8 mouse cellular contexts compared by ENCODE assay signal in genomic region chr5:124334392-124334791, GRCm38 (mm10). TPM values are rescaled to one million over a fixed set of nuclear protein-coding genes. Genes with fewer than 3 reads are reported as not detected.
DNase-seq lines count a peak whose midpoint lies in the region; ATAC-seq and TF ChIP-seq lines count a peak whose summit lies in the region.

No protein-coding gene starts in this region.

- intact Hi-C loops in left cerebral cortex, adult 2 months (cut with DNase I): no loop called here
- intact Hi-C loops in left cerebral cortex, postnatal 36 days (cut with DNase I): no loop called here

- no peak overlapping the region for H3K4me3 ChIP-seq in left cerebral cortex, adult 2 months
- H3K4me3 ChIP-seq in forebrain, embryonic 14.5 days (ENCODE audit: low read depth, low read length): no peak overlapping the region
- H3K4me3 ChIP-seq in hindbrain, embryonic 11.5 days (ENCODE audit: low read depth, low read length): no peak overlapping the region
- H3K4me3 ChIP-seq in midbrain, embryonic 15.5 days: no peak overlapping the region

- no peaks in the 10 kb centered on the region for H3K27me3 ChIP-seq in forebrain, embryonic 14.5 days (replicated peaks; ENCODE audit: control insufficient read depth, insufficient read depth, low read length)
- no peaks in the 10 kb centered on the region for H3K27me3 ChIP-seq in hindbrain, embryonic 11.5 days (ENCODE audit: control insufficient read depth, insufficient read depth, low read length)
- H3K27me3 ChIP-seq in midbrain, embryonic 15.5 days (replicated peaks): no peaks in the 10 kb centered on the region

- DNase-seq in left cerebral cortex, adult 2 months (ENCODE audit: extremely low spot score in 1 of 2, low spot score in 2 of 2): no peak
- no peak for DNase-seq in left cerebral cortex, postnatal 36 days (ENCODE audit: low spot score in 2 of 2)
- peak; percentile 90 for DNase-seq in forebrain, embryonic 14.5 days (ENCODE audit: low spot score)
- DNase-seq in hindbrain, embryonic 11.5 days (ENCODE audit: low spot score): peak; percentile 65
- peak; percentile 70 to 88 for DNase-seq in layer of hippocampus, postnatal 14 days (ENCODE audit: low spot score in 2 of 2)
- DNase-seq in T-cell, adult 2 months (ENCODE audit: low spot score): no peak
- DNase-seq in adrenal gland, postnatal 14 days: no peak

- H3K9ac ChIP-seq in forebrain, embryonic 14.5 days (ENCODE audit: low read length): peak overlapping the region; percentile 51
- H3K9ac ChIP-seq in hindbrain, embryonic 11.5 days (ENCODE audit: low read depth, low read length): no peak overlapping the region
- no peak overlapping the region for H3K9ac ChIP-seq in midbrain, embryonic 15.5 days

- H3K4me2 ChIP-seq in forebrain, embryonic 14.5 days (ENCODE audit: low read length): no peak overlapping the region
- no peak overlapping the region for H3K4me2 ChIP-seq in hindbrain, embryonic 11.5 days (replicated peaks; ENCODE audit: low read depth, low read length)
- H3K4me2 ChIP-seq in midbrain, embryonic 15.5 days: no peak overlapping the region

- no peaks in the 10 kb centered on the region for H3K9me3 ChIP-seq in forebrain, embryonic 14.5 days (replicated peaks; ENCODE audit: control insufficient read depth, low read length)
- H3K9me3 ChIP-seq in hindbrain, embryonic 11.5 days (ENCODE audit: control insufficient read depth, low read length): no peaks in the 10 kb centered on the region
- H3K9me3 ChIP-seq in midbrain, embryonic 15.5 days: no peaks in the 10 kb centered on the region

- H3K4me1 ChIP-seq in forebrain, embryonic 14.5 days (ENCODE audit: control insufficient read depth, insufficient read depth, low read length): peaks cover 28% of the 10 kb centered on the region
- peaks cover 5% of the 10 kb centered on the region; the same call in 1 of the 2 replicates for H3K4me1 ChIP-seq in hindbrain, embryonic 11.5 days (replicated peaks; ENCODE audit: control insufficient read depth, insufficient read depth, low read length)
- H3K4me1 ChIP-seq in midbrain, embryonic 15.5 days: peaks cover 16% of the 10 kb centered on the region

- no peaks in the 10 kb centered on the region for H3K36me3 ChIP-seq in forebrain, embryonic 14.5 days (ENCODE audit: control insufficient read depth, insufficient read depth, low read length)
- H3K36me3 ChIP-seq in hindbrain, embryonic 11.5 days (ENCODE audit: control insufficient read depth, insufficient read depth, low read length): no peaks in the 10 kb centered on the region
- H3K36me3 ChIP-seq in midbrain, embryonic 15.5 days (replicated peaks): no peaks in the 10 kb centered on the region

- 30% methylated on average over 6 of the region's 6 CpGs for WGBS in forebrain, embryonic 14.5 days
- 23% methylated on average over 6 of the region's 6 CpGs for WGBS in hindbrain, embryonic 11.5 days
- 35% methylated on average over 6 of the region's 6 CpGs for WGBS in midbrain, embryonic 15.5 days

- H3K27ac ChIP-seq in left cerebral cortex, adult 2 months: peak overlapping the region; percentile 47
- H3K27ac ChIP-seq in forebrain, embryonic 14.5 days (ENCODE audit: low read depth, low read length): peak overlapping the region; percentile 91
- peak overlapping the region; percentile 91 for H3K27ac ChIP-seq in hindbrain, embryonic 11.5 days (ENCODE audit: low read depth, low read length)
- peak overlapping the region; percentile 75 for H3K27ac ChIP-seq in midbrain, embryonic 15.5 days

- ATAC-seq in forebrain, embryonic 14.5 days: peak; percentile 87
- ATAC-seq in hindbrain, embryonic 11.5 days (ENCODE audit: low FRiP score): peak; percentile 86
- peak; percentile 86 for ATAC-seq in midbrain, embryonic 15.5 days (replicated peaks)

- no peak for TF ChIP-seq CTCF in left cerebral cortex, adult 2 months (IDR thresholded peaks at IDR 0.05)

RNA-seq across cellular contexts. Expression of gene 2810006K23Rik, which starts 6.5 kb away (rescaled TPM):
- total RNA-seq in left cerebral cortex, adult 2 months (2021): 10 to 100 TPM; 13.2 to 13.6 TPM
- 10 to 100 TPM; 14.4 to 15.4 TPM for total RNA-seq in left cerebral cortex, postnatal 36 days (2021)
- 12.5 and 15.3 TPM in 2 replicates for polyA plus RNA-seq in forebrain, embryonic 14.5 days (2014; fragmentation: Nextera tagmentation; extraction: Ambion mirVana)
- polyA plus RNA-seq in hindbrain, embryonic 11.5 days (2014; fragmentation: Nextera tagmentation; extraction: Ambion mirVana): 17.4 and 19.7 TPM in 2 replicates
- 10 to 100 TPM; 13.8 to 15.8 TPM for total RNA-seq in layer of hippocampus, postnatal 14 days (2021)
- polyA plus RNA-seq in midbrain, embryonic 15.5 days (2015; fragmentation: Nextera tagmentation; extraction: Ambion mirVana): 13.6 and 14.6 TPM in 2 replicates
- 12.9 and 13.7 TPM in 2 replicates for total RNA-seq in adrenal gland, postnatal 14 days (2021)

RNA-seq across cellular contexts. Expression of gene Mphosph9, which starts 6.6 kb away (rescaled TPM):
- 10 to 100 TPM; 20.9 to 23.1 TPM for total RNA-seq in left cerebral cortex, adult 2 months (2021)
- total RNA-seq in left cerebral cortex, postnatal 36 days (2021): 10 to 100 TPM; 19.6 to 23.8 TPM
- polyA plus RNA-seq in forebrain, embryonic 14.5 days (2014; fragmentation: Nextera tagmentation; extraction: Ambion mirVana): 13.5 and 16.6 TPM in 2 replicates
- polyA plus RNA-seq in hindbrain, embryonic 11.5 days (2014; fragmentation: Nextera tagmentation; extraction: Ambion mirVana): 15.5 and 20.5 TPM in 2 replicates
- total RNA-seq in layer of hippocampus, postnatal 14 days (2021): 10 to 100 TPM; 15.0 to 17.8 TPM
- 14.2 and 14.8 TPM in 2 replicates for polyA plus RNA-seq in midbrain, embryonic 15.5 days (2015; fragmentation: Nextera tagmentation; extraction: Ambion mirVana)
- total RNA-seq in adrenal gland, postnatal 14 days (2021): 6.6 and 7.7 TPM in 2 replicates

RNA-seq across cellular contexts. Expression of gene Cdk2ap1, which starts 28.5 kb away (rescaled TPM):
- 100 to 1,000 TPM; 163 to 170 TPM for total RNA-seq in left cerebral cortex, adult 2 months (2021)
- total RNA-seq in left cerebral cortex, postnatal 36 days (2021): 100 to 1,000 TPM; 142 to 165 TPM
- polyA plus RNA-seq in forebrain, embryonic 14.5 days (2014; fragmentation: Nextera tagmentation; extraction: Ambion mirVana): 85.4 and 112 TPM in 2 replicates
- 155 and 243 TPM in 2 replicates for polyA plus RNA-seq in hindbrain, embryonic 11.5 days (2014; fragmentation: Nextera tagmentation; extraction: Ambion mirVana)
- 10 to 100 TPM; 95.4 to 99.6 TPM for total RNA-seq in layer of hippocampus, postnatal 14 days (2021)
- 89.3 and 127 TPM in 2 replicates for polyA plus RNA-seq in midbrain, embryonic 15.5 days (2015; fragmentation: Nextera tagmentation; extraction: Ambion mirVana)
- total RNA-seq in adrenal gland, postnatal 14 days (2021): 143 and 159 TPM in 2 replicates

Comparison
In these comparisons a context has a peak if more than half of its experiments do, and no peak if none do; other contexts are left out.
1. DNase-seq: peak in forebrain, embryonic 14.5 days (single experiment), hindbrain, embryonic 11.5 days (single experiment) and layer of hippocampus, postnatal 14 days (2 of 2); none in left cerebral cortex, adult 2 months (0 of 2), left cerebral cortex, postnatal 36 days (0 of 2), T-cell, adult 2 months (single experiment) and adrenal gland, postnatal 14 days (single experiment).
2. Peak in every context shown above with its lines, with median percentiles within 50 percentile points of each other: H3K27ac ChIP-seq and ATAC-seq.